Mouse (Mus musculus): ENCODE measurements at regions not wholly inside any gene's neighbourhood (a gene's known extent, or its start where the extent isn't known, plus 50 kb on each side); places are given as distances from the start of the nearest gene placed in this dataset.
A peak's percentile ranks its signal among the peaks of the same experiment; 100 is the strongest.

- no peak for ATAC-seq (ENCODE audit: insufficient read depth, low FRiP score, low read depth)
- H3K36me3 ChIP-seq, result no peaks in the 10 kb centered on the region
- no peaks in the 10 kb centered on the region for H3K9me3 ChIP-seq
- H3K27me3 ChIP-seq (replicated peaks), result no peaks in the 10 kb centered on the region
- no peak overlapping the region for H3K4me2 ChIP-seq
- H3K4me3 ChIP-seq (replicated peaks), result no peak overlapping the region
- no peak overlapping the region for H3K9ac ChIP-seq
- WGBS, result 29% methylated on average over 6 of the region's 6 CpGs
- H3K4me1 ChIP-seq, result 0 out of 2 replicates have a peak, but pooled peaks cover 8% of the 10 kb centered on the region
- H3K27ac ChIP-seq, result no peak overlapping the region
Measured at GRCm38 (mm10) chr5:107054900-107055452, 90.9 kb downstream of the Cdc7 start.

- Histone ChIP-seq H3K4me2 (no peak overlapping the region), H3K27ac (no peak overlapping the region), H3K9me3 (no peaks in the 10 kb centered on the region), H3K4me1 (0 out of 2 replicates have a peak, but pooled peaks cover 8% of the 10 kb centered on the region), H3K27me3 (replicated peaks) (no peaks in the 10 kb centered on the region), H3K9ac (no peak overlapping the region), H3K4me3 (replicated peaks) (no peak overlapping the region), H3K36me3 (no peaks in the 10 kb centered on the region)
- WGBS, result 47% methylated on average over 3 of the region's 3 CpGs
- ATAC-seq (ENCODE audit: insufficient read depth, low FRiP score, low read depth), result 0 out of 2 replicates have a peak, but pooled peaks have one; percentile 36
Measured at GRCm38 (mm10) chr5:107055455-107055854, 91.3 kb downstream of the Cdc7 start.
